Mouse (Mus musculus) heart, embryonic 14.5 days (tissue): Measurements from ENCODE around the gene Lsm4. TPM values are rescaled to one million over a fixed set of nuclear protein-coding genes. Genes with fewer than 3 reads are reported as not detected.

Experiments
- ATAC-seq: fragments of 200-750 bp; cut with Nextera tagmentation; 2 replicates; pipeline ENCODE4 v1.8.0; 2017; ENCODE audit warnings: low read depth, moderate TSS enrichment; ENCODE audit not compliant: insufficient number of reproducible peaks, insufficient read depth, low FRiP score
- H3K27ac ChIP-seq, 2 experiments: fragments of 200-500 bp in 1 of 2; fragments of 300-500 bp in 1 of 2; sonication (generic) in 1 of 2; replicated peaks in 1 of 2; 2 replicates each; pipeline ENCODE4 v1.5.1; 2012 to 2014; ENCODE audit warnings: low read depth in 2 of 2, low read length in 2 of 2, control low read depth in 1 of 2, mild to moderate bottlenecking in 1 of 2, mixed read lengths in 1 of 2; ENCODE audit not compliant: control insufficient read depth in 1 of 2, insufficient read depth in 1 of 2
- H3K27me3 ChIP-seq: fragments of 300-500 bp; sonication (generic); 2 replicates; pipeline ENCODE4 v1.6.1; 2014; ENCODE audit warnings: mild to moderate bottlenecking, low read length, control low read depth; ENCODE audit not compliant: control insufficient read depth, insufficient read depth
- H3K36me3 ChIP-seq: fragments of 300-500 bp; sonication (generic); 2 replicates; pipeline ENCODE4 v1.6.1; 2014; ENCODE audit warnings: mild to moderate bottlenecking, control low read depth, low read length, mixed read lengths; ENCODE audit not compliant: control insufficient read depth, insufficient read depth
- H3K4me1 ChIP-seq, 2 experiments: fragments of 200-500 bp in 1 of 2; fragments of 300-500 bp in 1 of 2; sonication (generic) in 1 of 2; 2 replicates each; pipeline ENCODE4 v1.6.1; 2012 to 2014; ENCODE audit warnings: low read length in 2 of 2, control low read depth in 1 of 2, mixed read lengths in 1 of 2; ENCODE audit not compliant: control insufficient read depth in 2 of 2, insufficient read depth in 2 of 2
- H3K4me2 ChIP-seq: fragments of 300-500 bp; sonication (generic); 2 replicates; pipeline ENCODE4 v1.6.1; 2014; ENCODE audit warnings: mild to moderate bottlenecking, low read length
- H3K4me3 ChIP-seq, 2 experiments: fragments of 200-500 bp in 1 of 2; fragments of 300-500 bp in 1 of 2; sonication (generic) in 1 of 2; 2 replicates each; pipeline ENCODE4 v1.5.1; 2012 to 2014; ENCODE audit warnings: low read length in 2 of 2, mild to moderate bottlenecking in 2 of 2, control low read depth in 1 of 2, low read depth in 1 of 2, moderate library complexity in 1 of 2; ENCODE audit not compliant: control insufficient read depth in 1 of 2, insufficient read depth in 1 of 2
- H3K9ac ChIP-seq: fragments of 300-500 bp; sonication (generic); 2 replicates; pipeline ENCODE4 v1.6.1; 2014; ENCODE audit warnings: mild to moderate bottlenecking, low read length
- H3K9me3 ChIP-seq: fragments of 300-500 bp; sonication (generic); 2 replicates; pipeline ENCODE4 v1.6.1; 2016; ENCODE audit warnings: low read length, control low read depth; ENCODE audit not compliant: control insufficient read depth
- WGBS: fragments of 180-500 bp; shearing (Covaris S2); extraction: QIAGEN DNeasy Blood & Tissue Kit; methylation state at CpG from one replicate; pipeline ENCODE4 v1.1.7; 2014; 5-methylcytosine and 5-hydroxymethylcytosine counted together
- polyA plus RNA-seq: library from polyadenylated mRNA; unstranded; fragments of >200 nt; fragmentation: Nextera tagmentation; extraction: Ambion mirVana; gene quantifications from 2 replicates; pipeline ENCODE4 v1.2.1, GENCODE M21; 2014

Gene Lsm4
- polyA plus RNA-seq, result 316 and 334 TPM in 2 replicates

- Histone ChIP-seq H3K4me2 (peak within 1 kb of the TSS; percentile 76), H3K4me3 (peak within 1 kb of the TSS; percentile 73 to 79), H3K4me1 (peaks cover 9 to 18% of the 10 kb centered on the region in 2 experiments), H3K27me3 (no peaks in the 10 kb centered on the region), H3K9me3 (no peaks in the 10 kb centered on the region), H3K9ac (peak within 1 kb of the TSS; percentile 78), H3K36me3 (peaks cover 14% of the 10 kb centered on the region), H3K27ac (peak within 1 kb of the TSS; percentile 96 to 97)
- WGBS, result under 1% methylated on average over 60 of the region's 60 CpGs
- ATAC-seq, result peak; percentile 95
These were observed at the start of gene Lsm4 for GRCm38 (mm10) chr8:70673079-70673856. Gene Lsm4 (plus strand): TSS chr8:70673248.

GRCm38 (mm10) chr8:70625104-70625503, 47.9 kb upstream of the Lsm4 start:
- Histone ChIP-seq H3K9me3 (no peaks in the 10 kb centered on the region), H3K4me1 (peaks cover 3 to 12% of the 10 kb centered on the region in 2 experiments; a peak in 3 of 4 replicates), H3K9ac (no peak overlapping the region), H3K27ac (no peak overlapping the region), H3K4me2 (no peak overlapping the region), H3K4me3 (no peak overlapping the region), H3K27me3 (peaks cover 9% of the 10 kb centered on the region; the same call in 1 of the 2 replicates), H3K36me3 (no peaks in the 10 kb centered on the region)
- 15% methylated on average over 5 of the region's 5 CpGs for WGBS
- ATAC-seq, result no peak

GRCm38 (mm10) chr8:70627041-70627440, 46.0 kb upstream of the Lsm4 start:
- 83% methylated on average over 5 of the region's 5 CpGs for WGBS
- no peak overlapping the region for H3K9ac ChIP-seq

GRCm38 (mm10) chr8:70628986-70629490, 44.0 kb upstream of the Lsm4 start:
- Histone ChIP-seq H3K9ac (peak overlapping the region; percentile 66), H3K9me3 (no peaks in the 10 kb centered on the region), H3K27ac (peak overlapping the region in 1 of 2 experiments; percentile 75; a peak in 2 of 4 replicates), H3K4me1 (peaks cover 28 to 39% of the 10 kb centered on the region in 2 experiments), H3K27me3 (no peaks in the 10 kb centered on the region), H3K4me2 (peak overlapping the region; percentile 69), H3K36me3 (no peaks in the 10 kb centered on the region), H3K4me3 (peak overlapping the region in 1 of 2 experiments; percentile 34; a peak in 2 of 4 replicates)
- 59% methylated on average over 7 of the region's 7 CpGs for WGBS
- ATAC-seq, result no peak

More at GRCm38 (mm10) chr8:70627041-70627440, 46.0 kb upstream of the Lsm4 start:
- no peak for ATAC-seq
- Histone ChIP-seq H3K4me2 (no peak overlapping the region), H3K27me3 (no peaks in the 10 kb centered on the region), H3K4me1 (peaks cover 20 to 29% of the 10 kb centered on the region in 2 experiments), H3K9me3 (no peaks in the 10 kb centered on the region), H3K4me3 (no peak overlapping the region), H3K27ac (no peak overlapping the region), H3K36me3 (no peaks in the 10 kb centered on the region)

- no peaks in the 10 kb centered on the region for H3K36me3 ChIP-seq
- peak; percentile 86 for ATAC-seq
- 2% methylated on average over 60 of the region's 60 CpGs for WGBS
These were observed 43.2 kb upstream of the Lsm4 start for GRCm38 (mm10) chr8:70629574-70630531.

GRCm38 (mm10) chr8:70630532-70631381, 42.3 kb upstream of the Lsm4 start:
- H3K27me3 ChIP-seq, result no peaks in the 10 kb centered on the region
- H3K36me3 ChIP-seq, result no peaks in the 10 kb centered on the region
- peak overlapping the region; percentile 37 to 69; a peak in 1 of 4 replicates for H3K27ac ChIP-seq
- ATAC-seq, result peak; percentile 29; the same call in 1 of the 2 replicates
- H3K4me2 ChIP-seq, result peak overlapping the region; percentile 69
- peaks cover 34 to 48% of the 10 kb centered on the region in 2 experiments for H3K4me1 ChIP-seq
- peak overlapping the region; percentile 12 to 21; a peak in 3 of 4 replicates for H3K4me3 ChIP-seq
- peak overlapping the region; percentile 66 for H3K9ac ChIP-seq
- no peaks in the 10 kb centered on the region for H3K9me3 ChIP-seq
- WGBS, result 11% methylated on average over 22 of the region's 22 CpGs

More at GRCm38 (mm10) chr8:70629574-70630531, 43.2 kb upstream of the Lsm4 start:
- Histone ChIP-seq H3K9ac (peak overlapping the region; percentile 66), H3K27ac (peak overlapping the region; percentile 50 to 75), H3K9me3 (no peaks in the 10 kb centered on the region), H3K27me3 (no peaks in the 10 kb centered on the region), H3K4me2 (peak overlapping the region; percentile 69), H3K4me1 (peaks cover 34 to 46% of the 10 kb centered on the region in 2 experiments), H3K4me3 (peak overlapping the region; percentile 34 to 45)
